Mouse (Mus musculus): ENCODE results near the gene Ntn1.

Gene Ntn1

GRCm38 (mm10) chr11:68209506-68209905 lies 191.1 kb downstream of the Ntn1 start:
- in situ Hi-C loops (cut with MboI; ENCODE audit: low pct_unique_long_range_greater_than_20kb in 1 of 2, low sequenced_read_pairs in 2 of 2, unreplicated experiment in 1 of 2) = no loop called here

DNA sequence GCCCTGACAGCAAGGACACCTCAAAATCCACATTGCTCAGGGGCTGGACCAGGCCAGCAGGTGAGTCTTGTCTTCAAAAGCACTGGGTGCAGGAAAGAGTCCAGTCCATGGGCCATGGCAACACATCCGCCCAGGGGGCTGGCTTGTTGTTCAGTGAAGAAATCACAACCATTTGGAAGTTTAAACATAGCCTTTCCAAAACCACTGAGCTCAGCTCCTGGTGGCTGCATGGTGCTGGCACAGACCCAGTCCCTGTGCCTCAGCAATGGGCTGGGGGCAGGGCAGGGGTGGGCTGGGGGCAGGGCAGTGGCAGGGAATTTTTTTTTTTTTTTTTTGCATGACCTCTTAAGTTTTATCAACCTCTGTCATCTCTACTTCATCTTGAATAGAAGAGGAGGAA lies 192.0 kb downstream of the Ntn1 start:
- in situ Hi-C loops (cut with MboI; ENCODE audit: low pct_unique_long_range_greater_than_20kb in 1 of 2, low sequenced_read_pairs in 2 of 2, unreplicated experiment in 1 of 2) = no loop called here

GRCm38 (mm10) chr11:68208023-68208422 lies 192.6 kb downstream of the Ntn1 start:
- in situ Hi-C loops (cut with MboI; ENCODE audit: low pct_unique_long_range_greater_than_20kb in 1 of 2, low sequenced_read_pairs in 2 of 2, unreplicated experiment in 1 of 2) = no loop called here

- in situ Hi-C loops (cut with MboI; ENCODE audit: low pct_unique_long_range_greater_than_20kb in 1 of 2, low sequenced_read_pairs in 2 of 2, unreplicated experiment in 1 of 2) = no loop called here
Observed at GRCm38 (mm10) chr11:68205572-68206229, 194.9 kb downstream of the Ntn1 start.

DNA sequence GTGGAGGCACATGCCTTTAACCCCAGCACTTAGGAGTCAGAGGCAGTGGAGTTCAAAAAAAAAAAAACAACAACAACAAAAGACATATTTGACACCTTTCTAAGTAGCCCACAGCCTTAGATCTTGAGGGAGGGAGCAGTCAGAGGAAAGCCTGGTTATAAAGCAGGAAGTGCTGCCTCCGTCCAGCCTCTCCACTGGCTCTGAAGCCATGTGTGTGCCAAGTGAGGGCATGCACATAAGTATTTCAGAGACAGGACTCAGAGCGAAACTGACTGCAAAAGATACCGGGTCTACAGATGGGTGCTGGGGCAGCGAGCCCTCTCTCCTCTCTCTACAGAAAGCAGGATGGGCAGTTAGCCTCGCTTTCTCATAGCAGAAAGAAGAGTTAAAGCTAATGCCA lies 196.2 kb downstream of the Ntn1 start:
- in situ Hi-C loops (cut with MboI; ENCODE audit: low pct_unique_long_range_greater_than_20kb in 1 of 2, low sequenced_read_pairs in 2 of 2, unreplicated experiment in 1 of 2) = no loop called here

- in situ Hi-C loops (cut with MboI; ENCODE audit: low pct_unique_long_range_greater_than_20kb in 1 of 2, low sequenced_read_pairs in 2 of 2, unreplicated experiment in 1 of 2) = no loop called here
Observed at GRCm38 (mm10) chr11:68203658-68204315, 196.8 kb downstream of the Ntn1 start.

DNA sequence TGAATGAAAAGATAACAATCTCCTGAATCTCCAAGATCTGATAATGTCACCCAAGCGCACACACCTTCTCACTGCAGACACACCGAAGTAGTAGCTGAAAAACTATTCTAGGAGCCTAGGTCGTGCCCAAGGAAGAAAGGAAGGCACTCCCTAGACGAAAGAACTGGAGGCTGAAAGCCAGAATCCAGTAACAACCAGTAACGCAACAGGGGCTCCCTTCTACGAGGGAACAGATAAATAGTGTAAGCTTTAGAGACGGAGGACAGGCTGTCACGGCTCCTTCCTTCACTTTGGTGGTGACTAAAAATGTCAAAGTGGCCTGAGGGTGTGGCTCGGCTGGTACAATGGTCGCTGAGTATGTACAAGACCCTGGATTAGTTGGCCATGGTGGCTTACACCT lies 198.1 kb downstream of the Ntn1 start:
- in situ Hi-C loops (cut with MboI; ENCODE audit: low pct_unique_long_range_greater_than_20kb in 1 of 2, low sequenced_read_pairs in 2 of 2, unreplicated experiment in 1 of 2) = no loop called here

DNA sequence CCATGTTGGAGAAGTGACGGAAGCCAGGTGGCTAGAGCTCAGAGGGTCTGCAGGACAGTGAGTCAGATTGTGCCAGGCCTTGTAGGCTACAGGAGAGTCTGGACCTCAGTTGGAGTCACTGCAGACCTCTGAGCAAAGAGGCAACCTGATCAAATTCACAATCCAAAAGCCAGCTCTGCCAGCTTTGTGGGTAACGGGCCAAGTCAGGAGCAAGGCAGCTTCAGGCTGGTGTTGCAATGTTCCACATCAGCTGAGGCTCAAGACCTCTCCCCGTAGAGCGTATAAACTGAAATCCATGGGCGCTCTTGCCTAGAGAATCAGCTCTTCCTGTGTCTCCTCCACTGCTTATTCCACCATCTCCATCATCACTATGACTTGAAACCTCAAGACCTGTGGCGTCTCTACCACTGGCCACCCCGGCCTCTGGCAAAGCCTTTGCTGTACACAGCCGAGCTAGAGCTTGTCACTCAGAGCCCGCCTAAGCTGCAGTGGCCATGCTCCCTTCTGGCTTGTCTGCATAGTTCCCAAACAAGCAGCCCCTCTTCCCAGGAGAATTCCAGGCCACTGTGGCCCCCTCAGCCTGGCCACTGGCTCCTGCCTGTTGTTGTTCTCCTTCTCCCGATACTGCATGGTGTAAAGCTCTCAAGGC lies 198.7 kb downstream of the Ntn1 start:
- in situ Hi-C loops (cut with MboI; ENCODE audit: low pct_unique_long_range_greater_than_20kb in 1 of 2, low sequenced_read_pairs in 2 of 2, unreplicated experiment in 1 of 2) = no loop called here

DNA sequence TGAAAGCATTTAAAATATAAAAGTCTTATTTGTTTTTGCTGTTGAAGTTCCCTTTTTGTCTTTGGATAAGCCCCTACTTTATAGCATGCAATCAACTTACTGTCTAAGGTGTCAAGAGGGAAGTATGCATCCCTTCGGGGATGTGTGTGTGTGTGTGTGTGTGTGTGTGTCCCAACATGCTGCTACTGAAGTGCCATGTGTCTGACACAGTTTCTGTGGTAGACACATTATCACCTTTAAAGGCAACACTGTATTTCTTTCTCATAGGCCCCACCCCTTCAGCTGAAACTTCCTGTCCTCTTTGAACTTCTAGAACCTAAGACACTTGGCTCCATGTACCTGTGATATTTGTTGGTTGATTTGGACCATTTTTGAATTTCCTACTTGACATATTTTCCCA lies 199.6 kb downstream of the Ntn1 start:
- in situ Hi-C loops (cut with MboI; ENCODE audit: low pct_unique_long_range_greater_than_20kb in 1 of 2, low sequenced_read_pairs in 2 of 2, unreplicated experiment in 1 of 2) = no loop called here

DNA sequence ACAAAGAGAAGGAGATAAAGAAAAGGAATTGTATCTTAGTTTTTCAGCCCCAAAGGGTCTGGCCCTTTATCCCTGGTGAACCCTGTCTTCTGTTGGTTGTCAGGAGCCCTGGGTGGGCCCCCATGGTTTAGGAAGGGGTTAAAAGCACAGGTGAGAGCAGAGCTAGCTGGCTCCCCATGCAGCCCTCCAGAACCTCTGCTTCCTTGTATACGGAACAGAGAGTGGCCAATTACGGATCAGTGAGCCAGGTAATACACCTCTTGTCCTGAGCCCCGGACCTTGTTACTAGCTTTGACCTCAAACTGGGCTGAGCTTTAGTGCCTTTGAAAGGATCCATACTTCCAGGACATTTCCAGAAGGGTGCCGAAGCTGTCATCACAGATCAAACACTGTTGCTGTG lies 200.1 kb downstream of the Ntn1 start:
- in situ Hi-C loops (cut with MboI; ENCODE audit: low pct_unique_long_range_greater_than_20kb in 1 of 2, low sequenced_read_pairs in 2 of 2, unreplicated experiment in 1 of 2) = no loop called here

GRCm38 (mm10) chr11:68199801-68200423 lies 200.7 kb downstream of the Ntn1 start:
- in situ Hi-C loops (cut with MboI; ENCODE audit: low pct_unique_long_range_greater_than_20kb in 1 of 2, low sequenced_read_pairs in 2 of 2, unreplicated experiment in 1 of 2) = no loop called here

DNA sequence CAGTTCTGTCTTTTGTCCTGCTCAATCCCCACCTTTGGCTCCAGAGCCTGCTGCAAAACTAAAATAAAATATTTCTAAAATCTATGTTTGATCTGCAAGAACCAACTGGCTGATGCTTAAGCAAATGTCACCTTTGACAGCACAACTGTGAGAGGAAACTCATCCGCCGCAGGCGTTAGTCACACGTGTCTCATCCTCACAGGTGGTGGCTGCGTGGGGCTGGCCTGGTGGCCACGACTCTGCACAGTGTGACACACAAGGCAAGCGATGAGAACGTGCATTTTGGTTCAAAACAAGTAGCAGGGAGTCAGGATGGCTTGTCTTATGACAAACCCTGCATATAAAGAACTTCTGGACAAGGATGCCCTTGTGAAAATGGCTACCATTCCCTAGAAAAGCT lies 201.5 kb downstream of the Ntn1 start:
- in situ Hi-C loops (cut with MboI; ENCODE audit: low pct_unique_long_range_greater_than_20kb in 1 of 2, low sequenced_read_pairs in 2 of 2, unreplicated experiment in 1 of 2) = no loop called here

DNA sequence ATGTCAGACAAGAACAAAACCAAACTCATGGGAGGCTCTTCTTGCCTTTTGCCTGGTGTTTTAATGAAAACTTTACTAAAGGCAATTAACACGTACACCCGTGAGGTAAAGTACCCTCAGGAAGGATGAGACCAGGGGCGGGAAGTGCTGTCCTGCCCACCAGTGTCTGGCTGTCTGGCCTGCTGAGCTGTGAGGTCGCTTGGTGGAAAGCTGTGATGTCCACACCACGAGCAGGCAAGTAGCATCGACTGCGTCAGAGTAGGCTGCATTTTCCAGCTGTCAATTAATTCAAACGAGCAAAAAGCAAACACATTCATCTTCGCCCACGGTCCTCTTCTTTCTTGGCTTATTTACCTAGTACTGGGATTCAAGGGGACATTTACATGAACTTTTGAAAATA lies 201.9 kb downstream of the Ntn1 start:
- in situ Hi-C loops (cut with MboI; ENCODE audit: low pct_unique_long_range_greater_than_20kb in 1 of 2, low sequenced_read_pairs in 2 of 2, unreplicated experiment in 1 of 2) = no loop called here

GRCm38 (mm10) chr11:68197471-68197870 lies 203.2 kb downstream of the Ntn1 start:
- in situ Hi-C loops (cut with MboI; ENCODE audit: low pct_unique_long_range_greater_than_20kb in 1 of 2, low sequenced_read_pairs in 2 of 2, unreplicated experiment in 1 of 2) = no loop called here

- in situ Hi-C loops (cut with MboI; ENCODE audit: low pct_unique_long_range_greater_than_20kb in 1 of 2, low sequenced_read_pairs in 2 of 2, unreplicated experiment in 1 of 2) = no loop called here
Observed at GRCm38 (mm10) chr11:68196566-68196965, 204.1 kb downstream of the Ntn1 start.

GRCm38 (mm10) chr11:68195693-68196176 lies 204.9 kb downstream of the Ntn1 start:
- in situ Hi-C loops (cut with MboI; ENCODE audit: low pct_unique_long_range_greater_than_20kb in 1 of 2, low sequenced_read_pairs in 2 of 2, unreplicated experiment in 1 of 2) = no loop called here

DNA sequence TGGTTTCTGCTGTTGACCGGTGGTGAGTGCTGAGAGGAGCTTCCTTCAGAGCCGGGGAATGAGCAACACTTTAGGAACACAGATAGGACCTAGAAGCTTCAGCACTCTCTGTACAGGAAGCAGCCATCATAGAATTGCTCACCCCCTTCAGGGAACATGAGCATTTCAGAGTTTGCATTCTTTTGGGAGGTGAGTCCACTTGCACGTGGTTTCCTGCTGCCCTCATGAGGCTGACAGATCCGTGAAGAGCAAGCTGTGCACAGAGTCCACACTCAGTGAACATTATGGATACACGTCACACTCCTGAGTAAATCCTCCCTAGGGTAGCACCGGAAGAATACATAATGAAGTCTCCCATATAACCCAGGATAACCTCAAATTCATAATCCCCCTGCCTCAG lies 205.5 kb downstream of the Ntn1 start:
- in situ Hi-C loops (cut with MboI; ENCODE audit: low pct_unique_long_range_greater_than_20kb in 1 of 2, low sequenced_read_pairs in 2 of 2, unreplicated experiment in 1 of 2) = no loop called here

DNA sequence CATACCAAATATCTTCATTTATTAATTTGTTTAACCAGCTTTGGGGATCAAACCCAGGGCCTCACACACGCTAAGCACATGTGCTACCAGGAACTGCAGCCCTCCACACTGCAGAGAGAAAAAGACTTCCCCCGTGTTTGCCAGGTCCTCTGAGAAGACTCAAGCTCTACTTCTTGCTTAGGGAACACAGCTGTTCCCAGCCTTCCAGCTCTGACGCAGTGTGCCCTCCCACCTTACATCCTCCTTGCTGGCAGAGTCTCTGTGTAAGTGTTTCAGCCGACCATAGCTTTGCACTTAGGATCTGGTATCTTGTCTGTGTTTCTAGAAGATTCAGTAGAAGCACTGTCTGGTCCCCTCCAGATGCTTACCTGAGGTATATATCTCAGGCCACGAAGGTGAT lies 209.8 kb downstream of the Ntn1 start:
- in situ Hi-C loops (cut with MboI; ENCODE audit: low pct_unique_long_range_greater_than_20kb in 1 of 2, low sequenced_read_pairs in 2 of 2, unreplicated experiment in 1 of 2) = no loop called here

DNA sequence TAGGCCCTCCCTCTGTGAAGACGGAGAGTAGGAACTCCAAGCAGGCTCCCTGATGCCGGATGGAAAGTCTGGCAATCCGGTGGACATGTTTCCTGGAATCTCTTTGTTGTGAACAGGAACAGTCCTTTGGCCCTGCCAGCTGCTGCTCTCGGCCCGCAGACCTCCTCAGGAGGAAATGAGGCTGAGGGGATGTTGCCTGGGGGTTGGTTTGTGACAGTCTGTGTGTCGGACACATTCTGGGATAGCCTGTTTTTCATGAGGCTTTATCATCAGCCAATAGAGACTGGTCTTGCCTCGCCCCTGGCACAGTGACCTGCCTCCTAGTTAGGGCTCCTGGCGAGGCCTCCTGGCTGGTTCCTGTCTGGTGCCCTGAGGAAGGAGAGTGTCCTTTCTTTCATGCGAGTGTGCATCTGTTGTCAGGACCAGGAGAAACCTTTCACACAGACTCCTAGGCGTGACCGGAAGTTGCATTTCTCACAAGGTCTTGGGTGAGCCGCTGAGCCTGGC lies 211.9 kb downstream of the Ntn1 start:
- in situ Hi-C loops (cut with MboI; ENCODE audit: low pct_unique_long_range_greater_than_20kb in 1 of 2, low sequenced_read_pairs in 2 of 2, unreplicated experiment in 1 of 2) = no loop called here

All from mouse embryonic stem cell (cell line).